Mouse (Mus musculus) hindbrain, embryonic 14.5 days (tissue): Measurements from ENCODE around the gene Cpne8. TPM values are rescaled to one million over a fixed set of nuclear protein-coding genes. Genes with fewer than 3 reads are reported as not detected.
"Not testable (repeated sequence)": the region's sequence is repeated elsewhere in the genome, so short reads cannot be mapped to it uniquely, and the experiment has no call there.

ENCODE experiments used
- ATAC-seq: fragments of 200-750 bp; cut with Nextera tagmentation; 2 replicates; pipeline ENCODE4 v1.8.0; 2017; ENCODE audit warnings: moderate number of reproducible peaks, mild to moderate bottlenecking, moderate TSS enrichment, moderate library complexity; ENCODE audit not compliant: low FRiP score
- DNase-seq: peaks from one replicate; pipeline ENCODE4 v3.0.0-alpha.2; 2015; ENCODE audit warnings: low spot score
- H3K27ac ChIP-seq: fragments of 300-500 bp; sonication (generic); 2 replicates; pipeline ENCODE4 v1.5.1; 2014; ENCODE audit warnings: mild to moderate bottlenecking, moderate library complexity
- H3K27me3 ChIP-seq: fragments of 300-500 bp; sonication (generic); 2 replicates; pipeline ENCODE4 v1.6.1; 2014; ENCODE audit warnings: mild to moderate bottlenecking, low read length, mixed read lengths; ENCODE audit not compliant: control insufficient read depth, insufficient read depth
- H3K36me3 ChIP-seq: fragments of 300-500 bp; sonication (generic); replicated peaks from 2 replicates; pipeline ENCODE4 v1.6.1; 2014; ENCODE audit not compliant: control insufficient read depth, insufficient read depth
- H3K4me1 ChIP-seq: fragments of 300-500 bp; sonication (generic); replicated peaks from 2 replicates; pipeline ENCODE4 v1.6.1; 2014; ENCODE audit warnings: antibody characterized with exemption, low read length, mixed read lengths; ENCODE audit not compliant: control insufficient read depth, insufficient read depth
- H3K4me2 ChIP-seq: fragments of 300-500 bp; sonication (generic); replicated peaks from 2 replicates; pipeline ENCODE4 v1.6.1; 2014; ENCODE audit warnings: mild to moderate bottlenecking, moderate library complexity
- H3K4me3 ChIP-seq: fragments of 300-500 bp; sonication (generic); replicated peaks from 2 replicates; pipeline ENCODE4 v1.5.1; 2014; ENCODE audit warnings: mild to moderate bottlenecking, low read length
- H3K9ac ChIP-seq: fragments of 300-500 bp; sonication (generic); 2 replicates; pipeline ENCODE4 v1.6.1; 2014
- H3K9me3 ChIP-seq: fragments of 300-500 bp; sonication (generic); 2 replicates; pipeline ENCODE4 v1.6.1; 2016; ENCODE audit warnings: low read length; ENCODE audit not compliant: control insufficient read depth
- WGBS: fragments of 180-500 bp; shearing (Covaris S2); extraction: QIAGEN DNeasy Blood & Tissue Kit; methylation state at CpG from one replicate; pipeline ENCODE4 v1.1.7; 2014; 5-methylcytosine and 5-hydroxymethylcytosine counted together
- polyA plus RNA-seq: library from polyadenylated mRNA; unstranded; fragments of >200 nt; fragmentation: Nextera tagmentation; extraction: Ambion mirVana; gene quantifications from 2 replicates; pipeline ENCODE4 v1.2.1, GENCODE M21; 2014

Cpne8 gene
- polyA plus RNA-seq, 1 experiment from 2014 or later, result 25.5 TPM

DNA sequence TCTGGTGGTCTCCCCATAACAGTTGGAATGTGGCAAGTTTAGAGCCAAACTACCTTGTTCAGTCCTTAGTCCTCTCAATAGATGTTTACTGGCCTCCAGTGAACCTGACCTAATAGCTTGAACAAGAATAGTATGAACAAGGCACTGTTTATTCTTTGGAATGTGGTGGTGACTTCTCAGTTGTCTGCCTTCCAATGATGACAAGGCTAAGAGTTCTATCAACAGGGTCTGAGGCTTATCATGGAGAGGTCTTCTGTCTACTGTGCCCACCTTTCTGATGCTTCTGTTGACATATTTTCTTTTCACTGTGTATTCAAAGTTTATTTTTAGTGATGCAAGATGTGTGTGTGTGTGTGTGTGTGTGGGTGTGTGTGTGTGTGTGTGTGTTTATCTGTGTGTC lies 137.1 kb downstream of the Cpne8 start:
- DNase-seq (no peak), ATAC-seq (no peak)
- Histone ChIP-seq H3K9me3 (no peaks in the 10 kb centered on the region), H3K4me2 (no peak overlapping the region), H3K4me3 (no peak overlapping the region), H3K36me3 (no peaks in the 10 kb centered on the region), H3K4me1 (no peaks in the 10 kb centered on the region), H3K9ac (no peak overlapping the region), H3K27me3 (no peaks in the 10 kb centered on the region), H3K27ac (no peak overlapping the region)

DNA sequence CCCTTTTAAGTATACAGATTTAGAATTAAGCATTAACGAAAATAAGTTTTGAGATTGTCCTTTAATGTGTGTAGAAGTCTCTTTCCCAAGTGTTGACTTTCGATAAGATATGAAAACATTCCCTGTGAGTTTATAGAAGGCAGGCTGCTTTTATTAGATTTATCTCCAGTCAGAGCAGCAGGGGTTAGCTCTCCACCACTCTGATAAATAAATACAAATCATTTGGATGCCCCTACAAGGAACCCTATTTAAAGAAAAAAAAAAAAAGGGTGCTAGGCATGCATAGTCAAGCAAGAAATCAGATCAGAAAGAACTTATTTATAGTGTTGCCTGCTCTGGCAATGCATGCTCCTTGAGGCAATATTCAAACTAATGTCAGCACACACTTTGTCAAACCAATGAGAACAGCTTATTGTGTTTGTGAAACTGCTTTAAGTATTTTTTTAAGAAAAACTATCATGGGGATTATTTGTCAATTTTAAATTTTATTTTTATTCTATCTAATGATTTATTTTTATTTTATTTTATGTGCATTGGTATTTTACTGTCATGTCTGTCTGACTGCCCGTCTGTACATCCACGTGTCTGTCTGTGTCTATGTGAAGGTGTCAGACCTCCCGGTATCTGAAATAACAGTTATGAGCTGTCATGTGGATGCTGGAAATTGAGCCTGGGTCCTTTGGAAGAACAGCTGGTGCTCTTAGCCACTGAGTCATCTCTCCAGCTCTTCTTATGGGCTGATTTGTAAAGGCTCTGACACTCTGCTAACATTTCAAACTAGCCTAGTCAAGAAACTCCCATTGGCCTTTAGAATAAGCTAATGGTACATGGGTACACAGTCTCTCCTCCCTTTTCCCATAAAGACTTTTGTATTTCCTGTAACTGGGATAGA lies 142.7 kb downstream of the Cpne8 start:
- DNase-seq (no peak), ATAC-seq (no peak)
- WGBS, result 91% methylated on average over 5 of the region's 5 CpGs
- Histone ChIP-seq H3K4me3 (no peak overlapping the region), H3K27me3 (no peaks in the 10 kb centered on the region), H3K4me2 (no peak overlapping the region), H3K27ac (no peak overlapping the region), H3K4me1 (no peaks in the 10 kb centered on the region), H3K36me3 (no peaks in the 10 kb centered on the region), H3K9me3 (no peaks in the 10 kb centered on the region), H3K9ac (no peak overlapping the region)

DNA sequence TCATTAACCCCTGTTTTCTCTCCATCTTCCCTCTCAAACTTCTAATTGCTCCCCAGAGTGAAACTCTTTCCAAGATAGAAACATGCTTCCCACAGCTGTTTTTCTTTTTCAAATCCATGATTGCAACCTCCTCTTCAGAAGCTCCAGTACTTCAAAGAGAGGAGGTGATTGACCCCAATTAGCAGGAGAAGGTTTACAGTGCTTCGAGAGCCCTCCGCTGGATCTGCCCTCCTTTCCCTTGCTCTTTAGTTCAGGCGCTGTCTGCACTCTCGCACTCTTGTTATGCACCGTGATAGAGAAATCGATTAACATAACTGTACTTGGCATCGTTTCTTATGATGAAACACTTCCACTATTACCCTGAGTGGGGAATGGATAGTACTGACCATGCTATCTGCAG lies 143.5 kb downstream of the Cpne8 start:
- no peak overlapping the region for H3K9ac ChIP-seq
- H3K27ac ChIP-seq, result no peak overlapping the region
- H3K36me3 ChIP-seq, result no peaks in the 10 kb centered on the region
- no peaks in the 10 kb centered on the region for H3K9me3 ChIP-seq
- no peak overlapping the region for H3K4me3 ChIP-seq
- no peak overlapping the region for H3K4me2 ChIP-seq
- H3K27me3 ChIP-seq, result no peaks in the 10 kb centered on the region
- no peak for DNase-seq
- 73% methylated on average over 7 of the region's 7 CpGs for WGBS
- ATAC-seq, result no peak
- no peaks in the 10 kb centered on the region for H3K4me1 ChIP-seq

GRCm38 (mm10) chr15:90512769-90513168 lies 166.5 kb downstream of the Cpne8 start:
- no peak overlapping the region for H3K4me3 ChIP-seq
- H3K36me3 ChIP-seq, result no peaks in the 10 kb centered on the region
- H3K9ac ChIP-seq, result no peak overlapping the region
- ATAC-seq, result no peak
- H3K27ac ChIP-seq, result no peak overlapping the region
- WGBS, result 97% methylated on average over 4 of the region's 4 CpGs
- no peaks in the 10 kb centered on the region for H3K4me1 ChIP-seq
- no peak overlapping the region for H3K4me2 ChIP-seq
- no peak for DNase-seq
- no peaks in the 10 kb centered on the region for H3K27me3 ChIP-seq
- no peaks in the 10 kb centered on the region for H3K9me3 ChIP-seq

DNA sequence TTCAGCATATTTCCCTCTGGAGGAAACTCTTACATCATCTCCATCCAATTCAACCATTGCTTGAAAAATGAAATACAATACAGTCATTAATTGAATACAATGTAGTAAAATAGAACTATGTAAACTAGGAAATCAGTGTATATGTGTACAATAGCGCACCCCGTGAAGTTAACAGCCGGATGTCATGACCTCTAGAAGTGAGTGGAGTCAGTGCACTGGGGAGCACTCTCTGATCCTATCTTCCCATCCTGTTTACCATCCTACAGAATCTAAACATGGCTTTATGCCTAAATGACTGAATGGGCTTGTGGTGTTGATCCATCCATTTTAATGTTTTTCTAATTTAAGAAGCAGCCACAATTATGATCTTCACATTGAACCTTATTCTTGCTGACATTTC lies 182.2 kb downstream of the Cpne8 start:
- H3K9me3 ChIP-seq, result no peaks in the 10 kb centered on the region
- no peak overlapping the region for H3K27ac ChIP-seq
- WGBS, result 88% methylated on average over 3 of the region's 3 CpGs
- DNase-seq (no peak), ATAC-seq (no peak)
- H3K27me3 ChIP-seq, result no peaks in the 10 kb centered on the region
- H3K4me1 ChIP-seq, result no peaks in the 10 kb centered on the region
- no peak overlapping the region for H3K4me3 ChIP-seq
- no peak overlapping the region for H3K9ac ChIP-seq
- H3K36me3 ChIP-seq, result no peaks in the 10 kb centered on the region
- H3K4me2 ChIP-seq, result no peak overlapping the region

DNA sequence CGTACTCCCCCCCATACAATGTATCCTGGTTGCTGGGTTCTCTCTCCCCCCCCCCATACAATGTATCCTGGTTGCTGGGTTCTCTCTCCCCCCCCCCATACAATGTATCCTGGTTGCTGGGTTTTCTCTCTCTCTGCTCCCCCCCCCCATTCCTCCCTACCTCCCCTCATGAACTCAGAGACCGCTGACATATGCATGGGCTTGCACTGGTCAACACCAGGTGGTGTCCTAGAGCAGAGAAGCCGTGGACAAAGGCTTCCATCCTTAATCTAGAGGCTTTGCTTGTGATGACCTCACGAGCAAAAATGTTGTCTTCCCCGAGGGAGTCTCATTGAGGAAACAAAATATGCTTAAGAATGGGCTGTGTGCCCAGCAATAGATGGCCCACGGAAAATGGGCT lies 187.7 kb downstream of the Cpne8 start:
- Histone ChIP-seq H3K9ac (no peak overlapping the region), H3K27me3 (no peaks in the 10 kb centered on the region), H3K36me3 (no peaks in the 10 kb centered on the region), H3K4me1 (no peaks in the 10 kb centered on the region), H3K9me3 (no peaks in the 10 kb centered on the region), H3K4me3 (no peak overlapping the region), H3K27ac (no peak overlapping the region), H3K4me2 (no peak overlapping the region)
- no peak for DNase-seq
- ATAC-seq, result no peak
- WGBS, result 74% methylated on average over 6 of the region's 6 CpGs

DNA sequence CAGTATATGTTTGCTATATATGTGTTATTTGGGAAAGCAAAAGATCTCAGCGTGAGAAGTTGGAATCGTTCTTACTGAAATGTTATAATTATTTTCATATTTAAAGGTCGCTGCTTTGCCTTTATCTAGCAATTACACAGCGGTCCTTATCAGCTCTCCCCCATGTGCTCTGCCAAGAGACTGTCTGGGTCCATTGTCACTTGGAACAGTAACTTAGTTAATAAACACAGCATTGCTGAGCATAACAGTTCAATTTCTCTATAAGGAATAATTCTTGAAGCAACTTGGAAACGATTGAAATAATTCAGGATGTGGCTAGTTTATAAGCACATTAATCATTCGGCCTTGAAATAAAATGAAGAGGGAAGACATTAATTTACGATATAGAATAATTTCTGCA lies 189.0 kb downstream of the Cpne8 start:
- no peaks in the 10 kb centered on the region for H3K9me3 ChIP-seq
- no peaks in the 10 kb centered on the region for H3K27me3 ChIP-seq
- ATAC-seq, result no peak
- H3K4me1 ChIP-seq, result no peaks in the 10 kb centered on the region
- WGBS, result 84% methylated on average over 7 of the region's 7 CpGs
- no peak overlapping the region for H3K4me3 ChIP-seq
- H3K27ac ChIP-seq, result no peak overlapping the region
- no peak overlapping the region for H3K9ac ChIP-seq
- no peaks in the 10 kb centered on the region for H3K36me3 ChIP-seq
- no peak for DNase-seq
- no peak overlapping the region for H3K4me2 ChIP-seq

DNA sequence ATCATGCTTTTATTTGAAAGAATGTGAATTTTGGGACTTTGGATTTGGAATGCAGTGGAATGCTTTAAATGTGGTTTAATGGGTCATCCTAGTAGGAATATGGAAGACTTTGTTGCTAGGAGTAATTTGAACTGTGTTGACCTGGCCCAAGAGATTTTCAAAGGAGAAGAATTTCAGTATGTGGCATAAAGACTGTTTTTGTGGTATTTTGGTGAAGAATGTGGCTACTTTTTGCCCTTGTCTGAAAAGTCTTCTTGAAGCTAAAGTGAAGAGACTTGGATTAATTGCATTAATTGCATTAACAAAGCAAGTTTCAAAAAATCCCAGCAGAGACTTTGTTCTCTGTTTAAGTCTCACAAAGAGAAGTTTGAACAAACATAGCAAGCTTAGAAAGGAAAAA lies 208.7 kb downstream of the Cpne8 start:
- ATAC-seq, result not testable (repeated sequence)

GRCm38 (mm10) chr15:90463281-90463680 lies 216.0 kb downstream of the Cpne8 start:
- ATAC-seq, result no peak

More for the DNA sequence above, 208.7 kb downstream of the Cpne8 start:
- not testable (repeated sequence) for H3K27me3 ChIP-seq, H3K36me3 ChIP-seq, DNase-seq, H3K9me3 ChIP-seq, H3K27ac ChIP-seq, H3K9ac ChIP-seq, H3K4me2 ChIP-seq, H3K4me1 ChIP-seq, H3K4me3 ChIP-seq

GRCm38 (mm10) chr15:90446076-90446475 lies 233.2 kb downstream of the Cpne8 start:
- no peak overlapping the region for H3K9ac ChIP-seq
- H3K27ac ChIP-seq, result no peak overlapping the region
- no peak overlapping the region for H3K4me3 ChIP-seq
- DNase-seq, result no peak
- H3K36me3 ChIP-seq, result no peaks in the 10 kb centered on the region
- no peak for ATAC-seq
- H3K9me3 ChIP-seq, result no peaks in the 10 kb centered on the region
- no peaks in the 10 kb centered on the region for H3K4me1 ChIP-seq
- no peak overlapping the region for H3K4me2 ChIP-seq
- no peaks in the 10 kb centered on the region for H3K27me3 ChIP-seq
- WGBS, result 94% methylated on average over 1 of the region's 1 CpGs

More at GRCm38 (mm10) chr15:90463281-90463680, 216.0 kb downstream of the Cpne8 start:
- Histone ChIP-seq H3K4me1 (no peaks in the 10 kb centered on the region), H3K27me3 (no peaks in the 10 kb centered on the region), H3K9ac (no peak overlapping the region), H3K4me3 (no peak overlapping the region), H3K36me3 (no peaks in the 10 kb centered on the region), H3K4me2 (no peak overlapping the region), H3K27ac (no peak overlapping the region), H3K9me3 (peaks cover 8% of the 10 kb centered on the region; the same call in 1 of the 2 replicates)
- 84% methylated on average over 2 of the region's 2 CpGs for WGBS
- no peak for DNase-seq
